Mouse (Mus musculus) MEL (cell line): ENCODE results near the gene Nudt16l1. TPM values are rescaled to one million over a fixed set of nuclear protein-coding genes. Genes with fewer than 3 reads are reported as not detected.

Experiments
- DNase-seq: peaks from one replicate; pipeline ENCODE4 v3.0.0; 2011; ENCODE audit warnings: low read depth, low spot score
- H3K27ac ChIP-seq: 2 replicates; pipeline ENCODE4 v1.5.1; 2012; ENCODE audit warnings: low read depth, mild to moderate bottlenecking, control low read depth, low read length, moderate library complexity; ENCODE audit not compliant: control insufficient read depth
- H3K27me3 ChIP-seq, 2 experiments: fragments of 150-350 bp in 1 of 2; sonication (generic) in 1 of 2; 2 replicates each; pipeline ENCODE4 v1.6.1; 2012; ENCODE audit warnings: low read length in 2 of 2, mild to moderate bottlenecking in 2 of 2, improper control_type of control experiment in 1 of 2, moderate library complexity in 1 of 2; ENCODE audit not compliant: insufficient read depth in 2 of 2, control insufficient read depth in 1 of 2
- H3K36me3 ChIP-seq, 2 experiments: 2 replicates each; pipeline ENCODE4 v1.6.1; 2012 to 2014; ENCODE audit warnings: low read length in 2 of 2, improper control_type of control experiment in 1 of 2, inconsistent platforms in 1 of 2, mild to moderate bottlenecking in 1 of 2; ENCODE audit not compliant: insufficient read depth in 2 of 2, control insufficient read depth in 1 of 2
- H3K4me1 ChIP-seq, 2 experiments: fragments of 150-350 bp in 1 of 2; sonication (generic) in 1 of 2; 2 replicates each; pipeline ENCODE4 v1.6.1; 2012; ENCODE audit warnings: low read length in 2 of 2, improper control_type of control experiment in 1 of 2, mild to moderate bottlenecking in 1 of 2; ENCODE audit not compliant: insufficient read depth in 2 of 2, control insufficient read depth in 1 of 2
- H3K4me3 ChIP-seq, 2 experiments: fragments of 150-350 bp in 1 of 2; sonication (generic) in 1 of 2; 2 replicates each; pipeline ENCODE4 v1.5.1; 2012; ENCODE audit warnings: low read depth in 2 of 2, low read length in 2 of 2, mild to moderate bottlenecking in 2 of 2, moderate library complexity in 2 of 2, control low read depth in 1 of 2, improper control_type of control experiment in 1 of 2; ENCODE audit not compliant: control insufficient read depth in 1 of 2, insufficient read depth in 1 of 2
- H3K79me2 ChIP-seq: 2 replicates; pipeline ENCODE4 v1.6.1; 2012; ENCODE audit warnings: mild to moderate bottlenecking, low read length, moderate library complexity; ENCODE audit not compliant: control insufficient read depth, poor library complexity, insufficient read depth
- H3K9ac ChIP-seq: 2 replicates; pipeline ENCODE4 v1.6.1; 2012; ENCODE audit warnings: low read depth, mild to moderate bottlenecking, control low read depth, low read length, moderate library complexity; ENCODE audit not compliant: control insufficient read depth, poor library complexity, severe bottlenecking
- H3K9me3 ChIP-seq: fragments of 150-350 bp; sonication (generic); replicated peaks from 2 replicates; pipeline ENCODE4 v1.6.1; 2012; ENCODE audit warnings: mild to moderate bottlenecking, low read length, improper control_type of control experiment, moderate library complexity; ENCODE audit not compliant: insufficient read depth
- BHLHE40 ChIP-seq: IDR thresholded peaks from 2 replicates; pipeline ENCODE4 v1.6.1; 2012; ENCODE audit warnings: low read depth, mild to moderate bottlenecking, inconsistent platforms, low read length, improper control_type of control experiment, borderline replicate concordance
- CHD1 ChIP-seq: IDR thresholded peaks from 2 replicates; pipeline ENCODE4 v1.6.1; 2012; ENCODE audit warnings: low read depth, mild to moderate bottlenecking, inconsistent platforms, low read length, improper control_type of control experiment
- CTCF ChIP-seq, 3 experiments: IDR thresholded peaks in 2 of 3; conservative IDR thresholded peaks in 1 of 3; 2 replicates each; pipeline ENCODE4 v1.5.1; 2011 to 2012; ENCODE audit warnings: low read length in 3 of 3, low read depth in 2 of 3, mild to moderate bottlenecking in 2 of 3, improper control_type of control experiment in 1 of 3, inconsistent platforms in 1 of 3, mixed read lengths in 1 of 3, moderate library complexity in 1 of 3; ENCODE audit not compliant: control insufficient read depth in 1 of 3, insufficient read depth in 1 of 3, poor library complexity in 1 of 3, severe bottlenecking in 1 of 3
- ELF1 ChIP-seq: IDR thresholded peaks from 2 replicates; pipeline ENCODE4 v1.6.1; 2014; ENCODE audit warnings: low read depth, mild to moderate bottlenecking, inconsistent platforms, low read length, improper control_type of control experiment, moderate library complexity
- EP300 ChIP-seq, 2 experiments: IDR thresholded peaks; 2 replicates each; pipeline ENCODE4 v1.6.1; 2011; ENCODE audit warnings: improper control_type of control experiment in 2 of 2, low read length in 2 of 2, low read depth in 1 of 2, mild to moderate bottlenecking in 1 of 2
- ETS1 ChIP-seq: IDR thresholded peaks from 2 replicates; pipeline ENCODE4 v1.6.1; 2012; ENCODE audit warnings: low read depth, mild to moderate bottlenecking, inconsistent platforms, low read length, improper control_type of control experiment, moderate library complexity
- GABPA ChIP-seq: IDR thresholded peaks from 2 replicates; pipeline ENCODE4 v1.6.1; 2012; ENCODE audit warnings: low read depth, mild to moderate bottlenecking, inconsistent platforms, low read length, improper control_type of control experiment, moderate library complexity
- GATA1 ChIP-seq: IDR thresholded peaks from 2 replicates; pipeline ENCODE4 v1.6.1; 2011; ENCODE audit warnings: low read depth, low read length, improper control_type of control experiment
- HCFC1 ChIP-seq: IDR thresholded peaks from 2 replicates; pipeline ENCODE4 v1.6.1; 2012; ENCODE audit warnings: low read depth, mild to moderate bottlenecking, inconsistent platforms, low read length, improper control_type of control experiment, moderate library complexity
- KAT2A ChIP-seq: conservative IDR thresholded peaks from 2 replicates; pipeline ENCODE4 v1.6.1; 2012; ENCODE audit warnings: low read depth, low read length, improper control_type of control experiment, inconsistent platforms
- MAFK ChIP-seq: IDR thresholded peaks from 2 replicates; pipeline ENCODE4 v1.6.1; 2011; ENCODE audit warnings: low read depth, mild to moderate bottlenecking, low read length, improper control_type of control experiment, borderline replicate concordance
- MAZ ChIP-seq: IDR thresholded peaks from 2 replicates; pipeline ENCODE4 v1.6.1; 2012; ENCODE audit warnings: low read depth, mild to moderate bottlenecking, inconsistent platforms, low read length, improper control_type of control experiment
- MXI1 ChIP-seq: IDR thresholded peaks from 2 replicates; pipeline ENCODE4 v1.6.1; 2011; ENCODE audit warnings: mild to moderate bottlenecking, low read depth, low read length, improper control_type of control experiment
- MYB ChIP-seq: IDR thresholded peaks from 2 replicates; pipeline ENCODE4 v1.6.1; 2011; ENCODE audit warnings: mild to moderate bottlenecking, low read depth, low read length, improper control_type of control experiment
- MYC ChIP-seq: IDR thresholded peaks from 2 replicates; pipeline ENCODE4 v1.6.1; 2011; ENCODE audit warnings: low read depth, mild to moderate bottlenecking, low read length, improper control_type of control experiment, moderate library complexity
- NELFE ChIP-seq: IDR thresholded peaks from 2 replicates; pipeline ENCODE4 v1.6.1; 2011; ENCODE audit warnings: low read depth, low read length, improper control_type of control experiment
- NRF1 ChIP-seq: IDR thresholded peaks from 2 replicates; pipeline ENCODE4 v1.6.1; 2014; ENCODE audit warnings: low read depth, mild to moderate bottlenecking, inconsistent platforms, low read length, improper control_type of control experiment, moderate library complexity; ENCODE audit not compliant: poor library complexity, insufficient read depth, severe bottlenecking
- POLR2A ChIP-seq, 2 experiments: IDR thresholded peaks; 2 replicates each; pipeline ENCODE4 v1.6.1; 2011 to 2012; ENCODE audit warnings: low read length in 2 of 2, mild to moderate bottlenecking in 2 of 2, control low read depth in 1 of 2, improper control_type of control experiment in 1 of 2, low read depth in 1 of 2, moderate library complexity in 1 of 2; ENCODE audit not compliant: control insufficient read depth in 1 of 2, insufficient read depth in 1 of 2, poor library complexity in 1 of 2
- POLR2AphosphoS2 ChIP-seq: IDR thresholded peaks from 2 replicates; pipeline ENCODE4 v1.6.1; 2011; ENCODE audit warnings: low read length, improper control_type of control experiment
- POLR2AphosphoS5 ChIP-seq: IDR thresholded peaks from 2 replicates; pipeline ENCODE4 v1.6.1; 2012; ENCODE audit warnings: low read depth, borderline replicate concordance, mild to moderate bottlenecking, inconsistent platforms, low read length, moderate library complexity, mixed read lengths
- RCOR1 ChIP-seq: IDR thresholded peaks from 2 replicates; pipeline ENCODE4 v1.6.1; 2012; ENCODE audit warnings: low read depth, mild to moderate bottlenecking, inconsistent platforms, low read length, improper control_type of control experiment
- SMC3 ChIP-seq: IDR thresholded peaks from 2 replicates; pipeline ENCODE4 v1.6.1; 2011; ENCODE audit warnings: low read depth, low read length, improper control_type of control experiment
- TAL1 ChIP-seq: IDR thresholded peaks from 2 replicates; pipeline ENCODE4 v1.6.1; 2012; ENCODE audit warnings: mild to moderate bottlenecking, inconsistent platforms, low read length, moderate library complexity, mixed read lengths
- UBTF ChIP-seq: IDR thresholded peaks from 2 replicates; pipeline ENCODE4 v1.6.1; 2012; ENCODE audit warnings: low read depth, mild to moderate bottlenecking, inconsistent platforms, low read length, improper control_type of control experiment, moderate library complexity, borderline replicate concordance; ENCODE audit not compliant: insufficient read depth
- USF1 ChIP-seq: IDR thresholded peaks from 2 replicates; pipeline ENCODE4 v1.6.1; 2014; ENCODE audit warnings: low read depth, mild to moderate bottlenecking, inconsistent platforms, low read length, improper control_type of control experiment, moderate library complexity
- USF2 ChIP-seq, 2 experiments: IDR thresholded peaks; 2 replicates each; pipeline ENCODE4 v1.6.1; 2011 to 2012; ENCODE audit warnings: improper control_type of control experiment in 2 of 2, low read length in 2 of 2, borderline replicate concordance in 1 of 2, inconsistent platforms in 1 of 2, low read depth in 1 of 2, mild to moderate bottlenecking in 1 of 2; ENCODE audit not compliant: insufficient read depth in 1 of 2
- ZMIZ1 ChIP-seq: IDR thresholded peaks from 2 replicates; pipeline ENCODE4 v1.6.1; 2012; ENCODE audit warnings: low read depth, mild to moderate bottlenecking, inconsistent platforms, low read length, improper control_type of control experiment, moderate library complexity
- ZNF384 ChIP-seq: IDR thresholded peaks from 2 replicates; pipeline ENCODE4 v1.6.1; 2012; ENCODE audit warnings: low read depth, mild to moderate bottlenecking, inconsistent platforms, low read length, improper control_type of control experiment
- polyA plus RNA-seq, 2 experiments: library from polyadenylated mRNA; stranded (reverse) in 1 of 2; unstranded in 1 of 2; fragments of >175 nt in 1 of 2; fragments of >200 nt in 1 of 2; gene quantifications; 2 replicates each; pipeline versions ENCODE4 v1.2.1 to v1.2.4; 2012; ENCODE audit warnings: low replicate concordance in 2 of 2, low read depth in 1 of 2; ENCODE audit not compliant: insufficient read length in 2 of 2, insufficient read depth in 1 of 2, missing spikeins in 1 of 2
- total RNA-seq: library from RNA; depleted of rRNA; stranded (reverse); fragments of 300-350 nt; gene quantifications from 2 replicates; pipeline ENCODE4 v1.2.3, GENCODE M21; 2012

The Nudt16l1 gene
- total and polyA plus RNA-seq, 3 experiments = 41.1 to 69.3 TPM; not detected in 1

DNA sequence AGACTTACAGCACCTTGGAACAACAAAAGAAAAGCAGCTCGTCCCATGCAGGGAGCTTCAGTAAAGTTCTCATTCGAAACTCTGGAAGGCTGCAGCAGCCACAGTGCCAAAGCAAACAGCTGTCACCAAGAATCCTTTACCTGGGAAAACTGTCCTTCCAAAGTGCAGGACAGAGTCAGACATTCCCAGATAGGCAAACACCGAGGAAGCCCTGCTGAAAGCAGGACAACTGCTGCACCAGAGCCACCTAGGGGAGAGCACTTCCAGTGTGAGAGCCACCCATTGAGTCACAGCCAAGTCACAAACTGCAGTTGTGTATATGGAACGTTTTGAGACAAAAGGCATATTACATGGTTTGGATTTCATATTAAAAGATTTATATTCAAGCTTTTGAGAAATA is 6.9 kb downstream of the Nudt16l1 start:
- H3K27me3 ChIP-seq = no peaks in the 10 kb centered on the region
- H3K4me3 ChIP-seq = no peak overlapping the region
- TF ChIP-seq NRF1 (no peak), BHLHE40 (no peak), USF1 (no peak), SMC3 (no peak), ETS1 (no peak), EP300 (IDR thresholded peaks at IDR 0.05; ENCODE audit: low read depth in 1 of 2, low read length in 2 of 2) (no peak), HCFC1 (no peak), RCOR1 (no peak), UBTF (no peak), ZNF384 (no peak), GATA1 (no peak), POLR2AphosphoS5 (no peak), NELFE (no peak)
- TF ChIP-seq, all 39 proteins: peak for 0
- Histone ChIP-seq H3K9ac (no peak overlapping the region), H3K9me3 (no peaks in the 10 kb centered on the region), H3K79me2 (no peaks in the 10 kb centered on the region), H3K4me1 (no peaks in the 10 kb centered on the region), H3K27ac (no peak overlapping the region), H3K36me3 (peaks cover 0 to 1% of the 10 kb centered on the region in 2 experiments; a peak in 2 of 4 replicates)
- DNase-seq = no peak

DNA sequence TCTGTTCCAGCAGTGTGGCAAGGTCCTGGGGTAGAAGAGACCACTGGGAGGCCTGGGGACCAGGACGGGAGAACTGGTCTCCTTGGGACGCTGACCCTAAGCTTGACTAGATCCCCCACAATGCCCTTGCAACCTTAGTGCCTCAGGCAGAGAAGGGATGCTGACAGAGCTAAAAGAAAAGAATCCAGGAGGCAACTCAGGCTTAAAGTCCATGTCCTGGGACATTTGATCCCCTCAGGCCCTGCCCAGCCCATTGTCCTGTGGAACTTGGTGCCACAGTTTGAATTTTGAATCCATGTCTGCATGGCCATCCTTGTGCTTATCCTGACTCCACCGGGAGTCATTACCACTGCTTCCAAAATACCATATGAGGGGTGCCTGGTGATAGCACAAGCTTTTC is 7.6 kb downstream of the Nudt16l1 start:
- Histone ChIP-seq H3K79me2 (no peaks in the 10 kb centered on the region), H3K36me3 (peaks cover 0 to 1% of the 10 kb centered on the region in 2 experiments; a peak in 2 of 4 replicates), H3K27me3 (no peaks in the 10 kb centered on the region), H3K9me3 (no peaks in the 10 kb centered on the region), H3K4me1 (no peaks in the 10 kb centered on the region), H3K9ac (no peak overlapping the region), H3K27ac (no peak overlapping the region), H3K4me3 (no peak overlapping the region)
- no peak for TF ChIP-seq TAL1
- no peak for TF ChIP-seq ELF1
- no peak for TF ChIP-seq MXI1
- TF ChIP-seq ETS1 = no peak
- no peak for TF ChIP-seq CTCF (IDR thresholded peaks at IDR 0.05 in 2 of 3, conservative IDR thresholded peaks at IDR 0.05 in 1 of 3; ENCODE audit: control insufficient read depth in 1 of 3, insufficient read depth in 1 of 3, low read depth in 2 of 3, low read length in 3 of 3, poor library complexity in 1 of 3, severe bottlenecking in 1 of 3)
- no peak for TF ChIP-seq UBTF
- TF ChIP-seq USF2 (IDR thresholded peaks at IDR 0.05; ENCODE audit: borderline replicate concordance in 1 of 2, insufficient read depth in 1 of 2, low read depth in 1 of 2, low read length in 2 of 2) = no peak
- no peak for TF ChIP-seq HCFC1
- no peak for TF ChIP-seq MAZ
- no peak for TF ChIP-seq CHD1
- no peak for TF ChIP-seq POLR2AphosphoS5
- TF ChIP-seq NELFE = no peak
- no peak for TF ChIP-seq MYC
- no peak for TF ChIP-seq POLR2AphosphoS2
- TF ChIP-seq POLR2A (IDR thresholded peaks at IDR 0.05; ENCODE audit: control insufficient read depth in 1 of 2, insufficient read depth in 1 of 2, low read depth in 1 of 2, low read length in 2 of 2, poor library complexity in 1 of 2) = no peak
- TF ChIP-seq KAT2A = no peak
- TF ChIP-seq MYB = no peak
- no peak for TF ChIP-seq ZMIZ1
- no peak for TF ChIP-seq GABPA
- TF ChIP-seq MAFK = no peak
- DNase-seq = no peak
